10 mouse cellular contexts compared by ENCODE assay signal in the genomic region with DNA sequence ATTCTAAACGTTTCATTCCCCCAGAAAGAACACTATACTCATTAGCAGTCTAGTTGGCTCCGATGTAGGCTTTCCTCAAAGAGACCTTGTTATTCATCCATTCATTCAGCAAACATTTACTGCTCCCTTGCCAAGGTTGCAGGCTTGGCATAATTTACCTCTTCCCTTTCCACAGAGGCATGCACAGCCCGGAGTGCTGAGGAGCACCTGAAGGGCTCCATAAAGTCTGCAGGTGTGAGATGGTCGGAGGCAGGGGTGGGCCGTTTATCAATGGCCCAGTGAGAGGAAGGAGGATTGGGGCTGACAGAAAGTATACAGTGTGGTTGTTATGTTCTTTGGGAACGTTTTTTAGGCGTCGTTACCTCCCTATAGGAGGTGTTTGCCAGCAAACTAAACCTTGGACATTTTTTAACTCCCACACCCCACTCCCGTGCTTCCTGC. TPM values are rescaled to one million over a fixed set of nuclear protein-coding genes. Genes with fewer than 3 reads are reported as not detected.
A peak's percentile ranks its signal among the peaks of the same experiment; 100 is the strongest.
DNase-seq lines count a peak whose midpoint lies in the region; ATAC-seq and TF ChIP-seq lines count a peak whose summit lies in the region.
"Had no signal": no experiment of that assay in that cellular context is flagged by ENCODE, and none has a peak within 500 bp of the region (broad histone marks: within the 10 kb centered on the region; RNA-seq: fewer than 3 reads in every experiment).

No protein-coding gene starts in this region.

- peak; percentile 42; the same call in 1 of the 2 replicates for ATAC-seq in forebrain, postnatal 0 days

- no peaks in the 10 kb centered on the region for H3K9me3 ChIP-seq in heart, embryonic 10.5 days
- no peaks in the 10 kb centered on the region for H3K9me3 ChIP-seq in forebrain, postnatal 0 days (ENCODE audit: low read length)
- no peaks in the 10 kb centered on the region for H3K9me3 ChIP-seq in limb, embryonic 10.5 days (replicated peaks)

- H3K4me3 ChIP-seq in heart, embryonic 10.5 days, result no peak overlapping the region
- H3K4me3 ChIP-seq in forebrain, postnatal 0 days (ENCODE audit: low read depth, low read length), result no peak overlapping the region
- H3K4me3 ChIP-seq in limb, embryonic 10.5 days, result no peak overlapping the region; the same call in 1 of the 2 replicates

- no peak overlapping the region for H3K9ac ChIP-seq in forebrain, postnatal 0 days
- H3K9ac ChIP-seq: lung, embryonic 14.5 days had no signal

- TF ChIP-seq CTCF in forebrain, postnatal 0 days (IDR thresholded peaks at IDR 0.05; ENCODE audit: low read depth), result no peak

- no peaks in the 10 kb centered on the region for H3K36me3 ChIP-seq in heart, embryonic 10.5 days
- no peaks in the 10 kb centered on the region for H3K36me3 ChIP-seq in forebrain, postnatal 0 days (ENCODE audit: insufficient read depth)
- H3K36me3 ChIP-seq in limb, embryonic 10.5 days, result no peaks in the 10 kb centered on the region

- H3K4me2 ChIP-seq in forebrain, postnatal 0 days (ENCODE audit: low read depth), result no peak overlapping the region
- H3K4me2 ChIP-seq: lung, embryonic 14.5 days had no signal

- no peak overlapping the region for H3K27ac ChIP-seq in heart, embryonic 10.5 days
- H3K27ac ChIP-seq in forebrain, postnatal 0 days (ENCODE audit: low read depth, low read length), result no peak overlapping the region
- peak overlapping the region; percentile 88 for H3K27ac ChIP-seq in limb, embryonic 10.5 days

- peak; percentile 55 for DNase-seq in heart, adult 11 months
- DNase-seq in heart, embryonic 10.5 days (ENCODE audit: low spot score), result no peak
- DNase-seq in adrenal gland, postnatal 36 days, result peak; percentile 34 to 40
- no peak for DNase-seq in forebrain, postnatal 0 days
- no peak for DNase-seq in limb, embryonic 10.5 days (ENCODE audit: low spot score)
- no peak for DNase-seq in cerebellum, adult 9-10 months
- DNase-seq in left cerebral cortex, postnatal 14 days (ENCODE audit: low spot score in 2 of 2), result no peak
- no peak for DNase-seq in spleen, postnatal 10 days (ENCODE audit: low spot score in 2 of 2)
- DNase-seq: B cell, adult 2 months; lung, embryonic 14.5 days had no signal

- intact Hi-C loops in left cerebral cortex, postnatal 14 days (cut with DNase I), result no loop called here

- WGBS in heart, embryonic 10.5 days, result 72% methylated on average over 9 of the region's 9 CpGs
- 17% methylated on average over 9 of the region's 9 CpGs for WGBS in forebrain, postnatal 0 days
- 45% methylated on average over 9 of the region's 9 CpGs for WGBS in limb, embryonic 10.5 days

- H3K27me3 ChIP-seq in heart, embryonic 10.5 days (ENCODE audit: insufficient read depth, poor library complexity, severe bottlenecking), result no peaks in the 10 kb centered on the region
- H3K27me3 ChIP-seq in forebrain, postnatal 0 days (ENCODE audit: insufficient read depth, low read length), result no peaks in the 10 kb centered on the region
- H3K27me3 ChIP-seq in limb, embryonic 10.5 days (ENCODE audit: low read depth, poor library complexity, severe bottlenecking), result no peaks in the 10 kb centered on the region

- peaks cover 3% of the 10 kb centered on the region; the same call in 1 of the 2 replicates for H3K4me1 ChIP-seq in heart, embryonic 10.5 days
- 0 out of 2 replicates have a peak, but pooled peaks cover 5% of the 10 kb centered on the region for H3K4me1 ChIP-seq in forebrain, postnatal 0 days (ENCODE audit: insufficient read depth)
- peaks cover 80% of the 10 kb centered on the region for H3K4me1 ChIP-seq in limb, embryonic 10.5 days

RNA-seq across cellular contexts. Expression of a gene that starts 58.6 kb away (rescaled TPM):
- polyA plus RNA-seq in heart, embryonic 10.5 days (2016; fragmentation: Nextera tagmentation; extraction: Ambion mirVana), result 8.7 and 9.3 TPM in 2 replicates
- total RNA-seq in adrenal gland, postnatal 36 days (2021), result 10 to 100 TPM; 11.0 to 12.6 TPM
- 4.0 and 5.4 TPM in 2 replicates for total RNA-seq in forebrain, postnatal 0 days (2014; rRNA removed)
- polyA plus RNA-seq in forebrain, postnatal 0 days (2015; fragmentation: Nextera tagmentation; extraction: Ambion mirVana), result 1.7 and 2.2 TPM in 2 replicates
- polyA plus RNA-seq in limb, embryonic 10.5 days (2016; fragmentation: Nextera tagmentation; extraction: Ambion mirVana), result 14.0 and 15.7 TPM in 2 replicates
- 1 to 10 TPM; 4.0 to 4.5 TPM for total RNA-seq in left cerebral cortex, postnatal 14 days (2021)

Comparison
In these comparisons a context has a peak if more than half of its experiments do, and no peak if none do; other contexts are left out.
1. DNase-seq: peak in heart, adult 11 months (single experiment) and adrenal gland, postnatal 36 days (2 of 2); none in heart, embryonic 10.5 days (single experiment), forebrain, postnatal 0 days (single experiment), limb, embryonic 10.5 days (single experiment), cerebellum, adult 9-10 months (single experiment), left cerebral cortex, postnatal 14 days (0 of 2) and spleen, postnatal 10 days (0 of 2).